Mouse (Mus musculus) liver, embryonic 14.5 days (tissue): ENCODE measurements around the gene Ddx55. TPM values are rescaled to one million over a fixed set of nuclear protein-coding genes. Genes with fewer than 3 reads are reported as not detected.

Source experiments
- ATAC-seq: fragments of 200-750 bp; cut with Nextera tagmentation; 2 replicates; pipeline ENCODE4 v1.8.0; 2017; ENCODE audit warnings: moderate number of reproducible peaks, mild to moderate bottlenecking, moderate library complexity; ENCODE audit not compliant: insufficient read depth
- DNase-seq, 3 experiments: peaks; one replicate each; pipeline ENCODE4 v3.0.0-alpha.2; 2012 to 2013; ENCODE audit warnings: low read depth in 3 of 3, low spot score in 3 of 3
- H3K27ac ChIP-seq: fragments of 300-500 bp; sonication (generic); 2 replicates; pipeline ENCODE4 v1.5.1; 2014; ENCODE audit warnings: moderate library complexity, mild to moderate bottlenecking, control low read depth, inconsistent platforms
- H3K27me3 ChIP-seq: fragments of 300-500 bp; sonication (generic); 2 replicates; pipeline ENCODE4 v1.6.1; 2014; ENCODE audit warnings: mild to moderate bottlenecking, low read length, moderate library complexity; ENCODE audit not compliant: control insufficient read depth, insufficient read depth
- H3K36me3 ChIP-seq: fragments of 300-500 bp; sonication (generic); replicated peaks from 2 replicates; pipeline ENCODE4 v1.6.1; 2014; ENCODE audit warnings: low read depth; ENCODE audit not compliant: control insufficient read depth, insufficient read depth
- H3K4me1 ChIP-seq, 2 experiments: fragments of 200-500 bp in 1 of 2; fragments of 300-500 bp in 1 of 2; sonication (generic) in 1 of 2; replicated peaks; 2 replicates each; pipeline ENCODE4 v1.6.1; 2012 to 2014; ENCODE audit warnings: antibody characterized with exemption in 1 of 2, inconsistent platforms in 1 of 2, low read length in 1 of 2; ENCODE audit not compliant: control insufficient read depth in 2 of 2, insufficient read depth in 2 of 2
- H3K4me2 ChIP-seq: fragments of 300-500 bp; sonication (generic); 2 replicates; pipeline ENCODE4 v1.6.1; 2014; ENCODE audit warnings: low read depth, mild to moderate bottlenecking, control low read depth, moderate library complexity
- H3K4me3 ChIP-seq, 2 experiments: fragments of 200-500 bp in 1 of 2; fragments of 300-500 bp in 1 of 2; sonication (generic) in 1 of 2; 2 replicates each; pipeline ENCODE4 v1.5.1; 2012 to 2014; ENCODE audit warnings: low read depth in 2 of 2, low read length in 2 of 2, mild to moderate bottlenecking in 2 of 2, control low read depth in 1 of 2, inconsistent platforms in 1 of 2, moderate library complexity in 1 of 2; ENCODE audit not compliant: insufficient read depth in 1 of 2
- H3K9ac ChIP-seq: fragments of 300-500 bp; sonication (generic); replicated peaks from 2 replicates; pipeline ENCODE4 v1.6.1; 2014; ENCODE audit warnings: mild to moderate bottlenecking, control low read depth, moderate library complexity
- H3K9me3 ChIP-seq: fragments of 300-500 bp; sonication (generic); 2 replicates; pipeline ENCODE4 v1.6.1; 2016; ENCODE audit warnings: low read length, mixed read lengths; ENCODE audit not compliant: control insufficient read depth
- CTCF ChIP-seq: IDR thresholded peaks from 2 replicates; pipeline ENCODE4 v1.5.1; 2016; ENCODE audit warnings: antibody characterized with exemption, low read depth, control low read depth
- EP300 ChIP-seq: IDR thresholded peaks from 2 replicates; pipeline ENCODE4 v1.6.1; 2016; ENCODE audit warnings: antibody characterized with exemption, low read depth
- WGBS: fragments of 180-500 bp; shearing (Covaris S2); extraction: QIAGEN DNeasy Blood & Tissue Kit; methylation state at CpG from one replicate; pipeline ENCODE4 v1.1.7; 2014; ENCODE audit not compliant: insufficient replicate concordance; 5-methylcytosine and 5-hydroxymethylcytosine counted together
- polyA plus RNA-seq, 2 experiments: library from polyadenylated mRNA; depleted of rRNA in 1 of 2; stranded (reverse) in 1 of 2; unstranded in 1 of 2; fragments of >200 nt; fragmentation: Nextera tagmentation in 1 of 2; extraction: Ambion mirVana in 1 of 2; gene quantifications; 2 replicates each; pipeline versions ENCODE4 v1.2.1 to v1.2.3; 2012 to 2014

Ddx55 gene
- polyA plus RNA-seq, 2 experiments, result 4.7 to 7.1 TPM

- ATAC-seq, result no peak
- Histone ChIP-seq H3K9ac (no peak overlapping the region), H3K4me2 (no peak overlapping the region), H3K4me3 (no peak overlapping the region), H3K36me3 (no peaks in the 10 kb centered on the region), H3K27ac (no peak overlapping the region), H3K9me3 (no peaks in the 10 kb centered on the region), H3K4me1 (no peaks in the 10 kb centered on the region), H3K27me3 (no peaks in the 10 kb centered on the region)
- no peak for DNase-seq
- WGBS, result 66% methylated on average over 12 of the region's 12 CpGs
- TF ChIP-seq EP300 (no peak), CTCF (no peak)
These were observed 42.9 kb upstream of the Ddx55 start for GRCm38 (mm10) chr5:124509742-124510237.

DNA sequence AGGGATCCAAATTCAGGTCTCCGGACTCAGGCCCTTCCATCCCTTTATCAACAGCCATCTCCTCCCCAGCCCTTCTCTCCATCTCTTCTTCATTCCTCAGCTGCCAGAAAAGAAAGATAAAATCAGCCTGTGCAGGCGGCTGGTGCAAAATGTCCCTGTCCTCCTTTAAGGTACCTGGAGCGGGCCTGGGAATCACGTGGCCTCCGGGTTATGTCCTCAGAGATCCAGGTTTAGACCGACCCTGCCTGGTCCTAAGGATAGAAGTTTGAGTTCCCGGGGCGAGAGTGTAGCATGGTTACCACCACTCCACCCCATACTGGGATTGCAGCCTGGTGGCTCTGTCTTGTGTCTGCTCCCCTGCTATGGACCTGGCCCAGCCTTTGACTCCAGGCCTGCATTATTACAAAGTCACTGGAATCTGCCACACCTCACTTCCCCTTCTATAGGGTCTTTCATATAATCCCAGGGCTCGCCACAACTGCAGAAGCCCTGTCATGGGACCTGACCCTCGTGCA is 42.1 kb upstream of the Ddx55 start:
- no peak for DNase-seq
- no peak overlapping the region for H3K9ac ChIP-seq
- no peak overlapping the region for H3K4me3 ChIP-seq
- no peak for TF ChIP-seq CTCF
- TF ChIP-seq EP300, result no peak
- no peaks in the 10 kb centered on the region for H3K9me3 ChIP-seq
- no peaks in the 10 kb centered on the region for H3K27me3 ChIP-seq
- H3K27ac ChIP-seq, result no peak overlapping the region
- no peaks in the 10 kb centered on the region for H3K4me1 ChIP-seq
- H3K4me2 ChIP-seq, result no peak overlapping the region
- no peak for ATAC-seq
- H3K36me3 ChIP-seq, result no peaks in the 10 kb centered on the region
- 63% methylated on average over 10 of the region's 10 CpGs for WGBS

- ATAC-seq, result no peak
- Histone ChIP-seq H3K27ac (no peak overlapping the region), H3K4me1 (no peaks in the 10 kb centered on the region), H3K4me2 (no peak overlapping the region), H3K4me3 (no peak overlapping the region), H3K27me3 (no peaks in the 10 kb centered on the region), H3K36me3 (no peaks in the 10 kb centered on the region), H3K9ac (no peak overlapping the region), H3K9me3 (no peaks in the 10 kb centered on the region)
- no peak for DNase-seq
- 56% methylated on average over 5 of the region's 5 CpGs for WGBS
- TF ChIP-seq CTCF, result no peak
- TF ChIP-seq EP300, result no peak
These were observed 36.9 kb upstream of the Ddx55 start for GRCm38 (mm10) chr5:124515789-124516188.

DNA sequence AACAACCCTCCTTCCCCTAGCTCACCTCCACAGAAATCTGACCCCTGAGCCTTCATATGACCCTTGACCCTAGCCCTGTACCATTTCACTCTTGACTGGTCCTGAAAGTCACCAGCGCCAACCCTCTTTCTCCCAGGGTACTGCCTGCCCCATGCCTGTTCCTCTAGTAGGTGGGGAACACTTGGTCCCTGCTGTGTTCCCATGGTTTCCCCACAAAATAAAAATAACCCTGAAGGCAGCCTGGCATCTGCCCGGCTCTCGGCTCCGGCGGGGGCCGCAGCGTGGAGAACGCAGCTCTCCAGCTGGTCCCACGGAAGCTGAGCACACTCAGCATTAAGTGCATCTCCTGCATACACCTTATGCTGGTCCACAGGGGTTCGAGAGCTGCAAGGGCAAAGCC is 34.0 kb upstream of the Ddx55 start:
- no peak for TF ChIP-seq CTCF
- no peak for TF ChIP-seq EP300
- H3K9ac ChIP-seq, result no peak overlapping the region
- H3K27ac ChIP-seq, result no peak overlapping the region
- no peak for DNase-seq
- no peaks in the 10 kb centered on the region for H3K27me3 ChIP-seq
- WGBS, result 78% methylated on average over 10 of the region's 10 CpGs
- no peaks in the 10 kb centered on the region for H3K4me1 ChIP-seq
- H3K9me3 ChIP-seq, result no peaks in the 10 kb centered on the region
- H3K36me3 ChIP-seq, result no peaks in the 10 kb centered on the region
- H3K4me3 ChIP-seq, result no peak overlapping the region
- no peak overlapping the region for H3K4me2 ChIP-seq
- ATAC-seq, result no peak

GRCm38 (mm10) chr5:124521588-124521987 is 31.1 kb upstream of the Ddx55 start:
- 64% methylated on average over 4 of the region's 4 CpGs for WGBS
- no peak overlapping the region for H3K4me2 ChIP-seq
- H3K9me3 ChIP-seq, result no peaks in the 10 kb centered on the region
- H3K9ac ChIP-seq, result no peak overlapping the region
- no peak for ATAC-seq
- no peak overlapping the region for H3K27ac ChIP-seq
- TF ChIP-seq EP300 (no peak), CTCF (no peak)
- no peaks in the 10 kb centered on the region for H3K27me3 ChIP-seq
- no peak for DNase-seq
- no peaks in the 10 kb centered on the region for H3K36me3 ChIP-seq
- no peaks in the 10 kb centered on the region for H3K4me1 ChIP-seq
- no peak overlapping the region for H3K4me3 ChIP-seq
